Mouse (Mus musculus): ENCODE data around the gene Bsn.

The Bsn gene

GRCm38 (mm10) chr9:108123916-108124315, 66.3 kb downstream of the Bsn start:
- no peak for DNase-seq (ENCODE audit: low spot score in 2 of 2)

- DNase-seq (ENCODE audit: low spot score in 2 of 2), result no peak
These were observed 68.8 kb downstream of the Bsn start for GRCm38 (mm10) chr9:108121170-108121969.

GRCm38 (mm10) chr9:108120671-108121070, 69.5 kb downstream of the Bsn start:
- DNase-seq (ENCODE audit: low spot score in 2 of 2), result no peak

- DNase-seq (ENCODE audit: low spot score in 2 of 2), result no peak
These were observed 70.2 kb downstream of the Bsn start for GRCm38 (mm10) chr9:108119891-108120411.

- DNase-seq (ENCODE audit: low spot score in 2 of 2), result no peak
These were observed 73.0 kb downstream of the Bsn start for GRCm38 (mm10) chr9:108117143-108117542.

GRCm38 (mm10) chr9:108115290-108116077, 74.7 kb downstream of the Bsn start:
- DNase-seq (ENCODE audit: low spot score in 2 of 2), result no peak

GRCm38 (mm10) chr9:108112719-108113340, 77.4 kb downstream of the Bsn start:
- DNase-seq (ENCODE audit: low spot score in 2 of 2), result no peak

- DNase-seq (ENCODE audit: low spot score in 2 of 2), result no peak
These were observed 78.5 kb downstream of the Bsn start for GRCm38 (mm10) chr9:108111593-108112121.

- no peak for DNase-seq (ENCODE audit: low spot score in 2 of 2)
These were observed 79.0 kb downstream of the Bsn start for GRCm38 (mm10) chr9:108111101-108111592.

- DNase-seq (ENCODE audit: low spot score in 2 of 2), result no peak
These were observed 80.0 kb downstream of the Bsn start for GRCm38 (mm10) chr9:108110160-108110559.

GRCm38 (mm10) chr9:108107867-108108266, 82.3 kb downstream of the Bsn start:
- no peak for DNase-seq (ENCODE audit: low spot score in 2 of 2)

- no peak for DNase-seq (ENCODE audit: low spot score in 2 of 2)
These were observed 84.1 kb downstream of the Bsn start for GRCm38 (mm10) chr9:108106090-108106489.

GRCm38 (mm10) chr9:108105549-108105863, 84.7 kb downstream of the Bsn start:
- DNase-seq (ENCODE audit: low spot score in 2 of 2), result no peak

- no peak for DNase-seq (ENCODE audit: low spot score in 2 of 2)
These were observed 85.2 kb downstream of the Bsn start for GRCm38 (mm10) chr9:108104766-108105548.

GRCm38 (mm10) chr9:108099619-108100018, 90.6 kb downstream of the Bsn start:
- DNase-seq (ENCODE audit: low spot score in 2 of 2), result no peak

GRCm38 (mm10) chr9:108095949-108096712, 94.1 kb downstream of the Bsn start:
- no peak for DNase-seq (ENCODE audit: low spot score in 2 of 2)

GRCm38 (mm10) chr9:108095518-108095917, 94.7 kb downstream of the Bsn start:
- DNase-seq (ENCODE audit: low spot score in 2 of 2), result no peak

- DNase-seq (ENCODE audit: low spot score in 2 of 2), result no peak
These were observed 95.2 kb downstream of the Bsn start for GRCm38 (mm10) chr9:108094998-108095411.

- DNase-seq (ENCODE audit: low spot score in 2 of 2), result peak; percentile 73 to 76
These were observed 95.8 kb downstream of the Bsn start, which contains the start of gene Apeh for GRCm38 (mm10) chr9:108094184-108094941. Gene Apeh, minus strand, starts transcription at chr9:108094606.

GRCm38 (mm10) chr9:108093586-108093985, 96.6 kb downstream of the Bsn start:
- no peak for DNase-seq (ENCODE audit: low spot score in 2 of 2)

Measured in frontal cortex, postnatal 25 days (tissue).